Mouse (Mus musculus) liver, embryonic 14.5 days (tissue): ENCODE results near the gene Tnik.

Experiments used
- CTCF ChIP-seq: IDR thresholded peaks from 2 replicates; pipeline ENCODE4 v1.5.1; 2016; ENCODE audit warnings: antibody characterized with exemption, low read depth, control low read depth
- EP300 ChIP-seq: IDR thresholded peaks from 2 replicates; pipeline ENCODE4 v1.6.1; 2016; ENCODE audit warnings: antibody characterized with exemption, low read depth

DNA sequence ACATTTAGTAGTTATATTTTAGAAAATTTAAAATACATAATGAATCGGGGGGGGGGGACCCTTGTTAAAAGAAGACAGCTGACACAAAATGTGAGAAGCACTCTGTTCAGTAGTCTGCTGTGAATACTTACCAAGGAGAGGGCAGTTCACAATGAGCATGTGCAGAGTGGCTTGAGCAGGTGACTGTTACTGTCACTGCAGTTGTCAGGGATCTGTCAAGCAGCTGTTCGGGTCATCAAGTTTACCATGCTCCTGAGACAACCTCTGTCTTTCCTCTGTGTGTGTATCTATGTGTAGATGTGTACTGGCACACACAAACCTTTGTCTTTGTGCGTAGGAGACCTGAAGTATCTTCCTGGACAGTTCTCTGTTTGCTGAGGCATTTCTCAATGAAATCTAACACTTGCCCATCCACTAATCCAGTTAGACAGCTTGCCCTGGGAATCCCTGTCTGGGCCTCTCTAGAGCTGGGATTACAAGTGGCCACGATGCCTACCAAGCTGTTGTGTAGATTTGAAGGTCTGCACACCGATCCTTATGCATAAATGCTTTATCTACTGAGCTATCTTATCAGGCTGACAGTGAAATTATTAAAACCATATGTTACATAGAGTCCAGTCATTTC, 154.2 kb downstream of the Tnik start:
- no peak for TF ChIP-seq CTCF
- no peak for TF ChIP-seq EP300
